Mouse (Mus musculus) neural tube, embryonic 15.5 days (tissue): Measurements from ENCODE around the gene Krtap31-2. TPM values are rescaled to one million over a fixed set of nuclear protein-coding genes. Genes with fewer than 3 reads are reported as not detected.

Source experiments
- polyA plus RNA-seq: library from polyadenylated mRNA; unstranded; fragments of >200 nt; fragmentation: Nextera tagmentation; extraction: Ambion mirVana; gene quantifications from 2 replicates; pipeline ENCODE4 v1.2.1, GENCODE M21; 2015

The Krtap31-2 gene
- polyA plus RNA-seq, 1 experiment from 2014 or later: not detected

Other genes starting within 250 kb of the Krtap31-2 start
- gene Gm14190, start 245.6 kb upstream of the Krtap31-2 start, polyA plus RNA-seq: not detected in 2 replicates
- not detected in 2 replicates for gene Gm14180, start 202.0 kb upstream of the Krtap31-2 start, polyA plus RNA-seq
- gene Gm11595, start 163.4 kb upstream of the Krtap31-2 start, polyA plus RNA-seq: not detected in 2 replicates
- gene Krtap4-8, start 155.6 kb upstream of the Krtap31-2 start, polyA plus RNA-seq: not detected in 2 replicates
- gene Krtap4-9, start 151.1 kb upstream of the Krtap31-2 start, polyA plus RNA-seq: not detected in 2 replicates
- gene Gm11596, start 142.8 kb upstream of the Krtap31-2 start, polyA plus RNA-seq: not detected in 2 replicates
- not detected in 2 replicates for gene Gm11569, start 137.4 kb upstream of the Krtap31-2 start, polyA plus RNA-seq
- gene Gm11554, start 131.8 kb upstream of the Krtap31-2 start, polyA plus RNA-seq: not detected in 2 replicates
- gene Krtap4-13, start 126.4 kb upstream of the Krtap31-2 start, polyA plus RNA-seq: not detected in 2 replicates
- gene Gm11564, start 120.6 kb upstream of the Krtap31-2 start, polyA plus RNA-seq: not detected in 2 replicates
- not detected in 2 replicates for gene 2300003K06Rik, start 98.2 kb upstream of the Krtap31-2 start, polyA plus RNA-seq
- gene Krtap4-16, start 84.7 kb upstream of the Krtap31-2 start, polyA plus RNA-seq: not detected in 2 replicates
- gene Gm11568, start 78.4 kb upstream of the Krtap31-2 start, polyA plus RNA-seq: not detected in 2 replicates
- not detected in 2 replicates for gene Gm11559, start 71.8 kb upstream of the Krtap31-2 start, polyA plus RNA-seq
- not detected in 2 replicates for gene Krtap9-1, start 62.9 kb upstream of the Krtap31-2 start, polyA plus RNA-seq
- not detected in 2 replicates for gene Gm11567, start 57.1 kb upstream of the Krtap31-2 start, polyA plus RNA-seq
- not detected in 2 replicates for gene Krtap31-1, start 28.4 kb upstream of the Krtap31-2 start, polyA plus RNA-seq
- gene Gm11565, start 21.5 kb upstream of the Krtap31-2 start, polyA plus RNA-seq: not detected in 2 replicates
- not detected in 2 replicates for gene Krtap9-5, start 12.2 kb downstream of the Krtap31-2 start, polyA plus RNA-seq
- gene Krtap29-1, start 42.8 kb downstream of the Krtap31-2 start, polyA plus RNA-seq: not detected in 2 replicates
- gene Krtap16-1, start 50.3 kb downstream of the Krtap31-2 start, polyA plus RNA-seq: 0.13 and 0.23 TPM in 2 replicates
- 0.69 and 1.00 TPM in 2 replicates for gene Krtap17-1, start 57.7 kb downstream of the Krtap31-2 start, polyA plus RNA-seq
- gene Krt33a, start 79.9 kb downstream of the Krtap31-2 start, polyA plus RNA-seq: not detected in 2 replicates
- gene Krt33b, start 93.6 kb downstream of the Krtap31-2 start, polyA plus RNA-seq: 0.11 TPM in 1 of 2 replicates, not detected in the other
- gene Krt34, start 105.3 kb downstream of the Krtap31-2 start, polyA plus RNA-seq: not detected in 2 replicates
- not detected in 2 replicates for gene Krt31, start 114.3 kb downstream of the Krtap31-2 start, polyA plus RNA-seq
- gene Krt32, start 151.9 kb downstream of the Krtap31-2 start, polyA plus RNA-seq: not detected in 2 replicates
- gene Krt35, start 159.9 kb downstream of the Krtap31-2 start, polyA plus RNA-seq: 0.09 TPM in 1 of 2 replicates, not detected in the other
- 0.14 TPM in 1 of 2 replicates, not detected in the other for gene Krt36, start 169.3 kb downstream of the Krtap31-2 start, polyA plus RNA-seq
- 0.24 and 0.37 TPM in 2 replicates for gene Krt13, start 185.3 kb downstream of the Krtap31-2 start, polyA plus RNA-seq
- gene Krt15, start 199.6 kb downstream of the Krtap31-2 start, polyA plus RNA-seq: 3.9 and 4.1 TPM in 2 replicates
- 4.5 and 57.6 TPM in 2 replicates for gene Krt19, start 212.4 kb downstream of the Krtap31-2 start, polyA plus RNA-seq